In genomic region chr11:98588833-98589281, GRCm38 (mm10) we compare ENCODE assay signal across 8 mouse cellular contexts. TPM values are rescaled to one million over a fixed set of nuclear protein-coding genes. Genes with fewer than 3 reads are reported as not detected.
DNase-seq lines count a peak whose midpoint lies in the region; ATAC-seq and TF ChIP-seq lines count a peak whose summit lies in the region.

No protein-coding gene starts in this region.

- H3K27ac ChIP-seq in forebrain, embryonic 15.5 days (replicated peaks) = no peak overlapping the region
- H3K27ac ChIP-seq in forebrain, embryonic 12.5 days = no peak overlapping the region
- H3K27ac ChIP-seq in stomach, postnatal 0 days (replicated peaks) = peak overlapping the region; percentile 20; the same call in 1 of the 2 replicates

- 66% methylated on average over 6 of the region's 6 CpGs for WGBS in forebrain, embryonic 15.5 days
- WGBS in forebrain, embryonic 12.5 days = 69% methylated on average over 6 of the region's 6 CpGs
- WGBS in stomach, postnatal 0 days = 47% methylated on average over 6 of the region's 6 CpGs

- H3K27me3 ChIP-seq in forebrain, embryonic 15.5 days = no peaks in the 10 kb centered on the region
- peaks cover 12% of the 10 kb centered on the region; the same call in 1 of the 2 replicates for H3K27me3 ChIP-seq in forebrain, embryonic 12.5 days
- H3K27me3 ChIP-seq in stomach, postnatal 0 days (ENCODE audit: control insufficient read depth, insufficient read depth, low read length) = no peaks in the 10 kb centered on the region

- H3K4me2 ChIP-seq in forebrain, embryonic 15.5 days (replicated peaks) = peak overlapping the region; percentile 88; the same call in 1 of the 2 replicates
- H3K4me2 ChIP-seq in forebrain, embryonic 12.5 days = no peak overlapping the region
- H3K4me2 ChIP-seq in stomach, postnatal 0 days (replicated peaks; ENCODE audit: low read depth) = peak overlapping the region; percentile 70; the same call in 1 of the 2 replicates

- no peak for TF ChIP-seq EP300 in stomach, postnatal 0 days (optimal IDR thresholded peaks at IDR 0.05)

- H3K9me3 ChIP-seq in forebrain, embryonic 15.5 days = no peaks in the 10 kb centered on the region
- H3K9me3 ChIP-seq in forebrain, embryonic 12.5 days = no peaks in the 10 kb centered on the region
- no peaks in the 10 kb centered on the region for H3K9me3 ChIP-seq in stomach, postnatal 0 days (ENCODE audit: control insufficient read depth, low read length)

- H3K4me3 ChIP-seq in forebrain, embryonic 15.5 days = no peak overlapping the region
- no peak overlapping the region for H3K4me3 ChIP-seq in forebrain, embryonic 12.5 days (replicated peaks)
- no peak overlapping the region for H3K4me3 ChIP-seq in stomach, postnatal 0 days (ENCODE audit: low read depth, low read length)

- H3K4me1 ChIP-seq in forebrain, embryonic 15.5 days = peaks cover 40% of the 10 kb centered on the region
- H3K4me1 ChIP-seq in forebrain, embryonic 12.5 days = peaks cover 33% of the 10 kb centered on the region
- H3K4me1 ChIP-seq in stomach, postnatal 0 days (replicated peaks; ENCODE audit: control insufficient read depth, insufficient read depth) = peaks cover 9% of the 10 kb centered on the region

- peak; percentile 59 for DNase-seq in ovary, adult 18-20 months (ENCODE audit: low spot score)
- no peak for DNase-seq in ovary, postnatal 14 days (ENCODE audit: low spot score)
- peak; percentile 27 for DNase-seq in induced T-regulatory cell, adult 2 months (ENCODE audit: low read depth)
- no peak for DNase-seq in stomach, postnatal 0 days (ENCODE audit: low spot score)
- DNase-seq in cerebellum, postnatal 4 days (ENCODE audit: low spot score in 2 of 2) = no peak
- no peak for DNase-seq in frontal cortex, postnatal 14 days (ENCODE audit: low spot score in 2 of 2)

- H3K36me3 ChIP-seq in forebrain, embryonic 15.5 days = no peaks in the 10 kb centered on the region
- peaks cover 3% of the 10 kb centered on the region; the same call in 1 of the 2 replicates for H3K36me3 ChIP-seq in forebrain, embryonic 12.5 days (replicated peaks)
- H3K36me3 ChIP-seq in stomach, postnatal 0 days (ENCODE audit: control insufficient read depth, insufficient read depth, low read length) = no peaks in the 10 kb centered on the region

- no peak overlapping the region for H3K9ac ChIP-seq in forebrain, embryonic 15.5 days (replicated peaks)
- H3K9ac ChIP-seq in forebrain, embryonic 12.5 days = no peak overlapping the region
- H3K9ac ChIP-seq in stomach, postnatal 0 days (ENCODE audit: low read length) = no peak overlapping the region

- no peak for TF ChIP-seq CTCF in stomach, postnatal 0 days (IDR thresholded peaks at IDR 0.05; ENCODE audit: low read depth)

- no peak for ATAC-seq in forebrain, embryonic 15.5 days (replicated peaks)
- ATAC-seq in forebrain, embryonic 12.5 days (ENCODE audit: low FRiP score) = no peak
- ATAC-seq in stomach, postnatal 0 days (ENCODE audit: low FRiP score, low TSS enrichment) = no peak

RNA-seq across cellular contexts. Expression of gene Ormdl3, which starts 1.7 kb away (rescaled TPM):
- 106 and 115 TPM in 2 replicates for polyA plus RNA-seq in forebrain, embryonic 15.5 days (2015; fragmentation: Nextera tagmentation; extraction: Ambion mirVana)
- polyA plus RNA-seq in forebrain, embryonic 12.5 days (2016; fragmentation: Nextera tagmentation; extraction: Ambion mirVana) = 67.3 and 67.4 TPM in 2 replicates
- 31.1 TPM in 2 replicates for polyA plus RNA-seq in stomach, postnatal 0 days (2015; fragmentation: Nextera tagmentation; extraction: Ambion mirVana)

RNA-seq across cellular contexts. Expression of gene Lrrc3c, which starts 9.2 kb away (rescaled TPM):
- polyA plus RNA-seq in forebrain, embryonic 15.5 days (2015; fragmentation: Nextera tagmentation; extraction: Ambion mirVana) = not detected in 2 replicates
- polyA plus RNA-seq in forebrain, embryonic 12.5 days (2016; fragmentation: Nextera tagmentation; extraction: Ambion mirVana) = not detected in 2 replicates
- not detected in 2 replicates for polyA plus RNA-seq in stomach, postnatal 0 days (2015; fragmentation: Nextera tagmentation; extraction: Ambion mirVana)

RNA-seq across cellular contexts. Expression of gene Gm12355, which starts 36.6 kb away (rescaled TPM):
- 0.52 and 0.83 TPM in 2 replicates for polyA plus RNA-seq in forebrain, embryonic 15.5 days (2015; fragmentation: Nextera tagmentation; extraction: Ambion mirVana)
- polyA plus RNA-seq in forebrain, embryonic 12.5 days (2016; fragmentation: Nextera tagmentation; extraction: Ambion mirVana) = 1.2 and 1.4 TPM in 2 replicates
- polyA plus RNA-seq in stomach, postnatal 0 days (2015; fragmentation: Nextera tagmentation; extraction: Ambion mirVana) = 0.81 and 0.82 TPM in 2 replicates

RNA-seq across cellular contexts. Expression of gene Gsdma3, which starts 37.3 kb away (rescaled TPM):
- polyA plus RNA-seq in forebrain, embryonic 15.5 days (2015; fragmentation: Nextera tagmentation; extraction: Ambion mirVana) = not detected in 2 replicates
- not detected in 2 replicates for polyA plus RNA-seq in forebrain, embryonic 12.5 days (2016; fragmentation: Nextera tagmentation; extraction: Ambion mirVana)
- polyA plus RNA-seq in stomach, postnatal 0 days (2015; fragmentation: Nextera tagmentation; extraction: Ambion mirVana) = not detected in 2 replicates

RNA-seq across cellular contexts. Expression of gene Zpbp2, which starts 38.0 kb away (rescaled TPM):
- 0.10 TPM in 1 of 2 replicates, not detected in the other for polyA plus RNA-seq in forebrain, embryonic 15.5 days (2015; fragmentation: Nextera tagmentation; extraction: Ambion mirVana)
- 0.17 TPM in 1 of 2 replicates, not detected in the other for polyA plus RNA-seq in forebrain, embryonic 12.5 days (2016; fragmentation: Nextera tagmentation; extraction: Ambion mirVana)
- 0.10 and 0.16 TPM in 2 replicates for polyA plus RNA-seq in stomach, postnatal 0 days (2015; fragmentation: Nextera tagmentation; extraction: Ambion mirVana)

Comparison
In these comparisons a context has a peak if more than half of its experiments do, and no peak if none do; other contexts are left out.
1. DNase-seq: peak in ovary, adult 18-20 months (single experiment) and induced T-regulatory cell, adult 2 months (single experiment); none in ovary, postnatal 14 days (single experiment), stomach, postnatal 0 days (single experiment), cerebellum, postnatal 4 days (0 of 2) and frontal cortex, postnatal 14 days (0 of 2).